Mouse (Mus musculus): ENCODE data around the gene Gm36028.

Gene Gm36028

DNA sequence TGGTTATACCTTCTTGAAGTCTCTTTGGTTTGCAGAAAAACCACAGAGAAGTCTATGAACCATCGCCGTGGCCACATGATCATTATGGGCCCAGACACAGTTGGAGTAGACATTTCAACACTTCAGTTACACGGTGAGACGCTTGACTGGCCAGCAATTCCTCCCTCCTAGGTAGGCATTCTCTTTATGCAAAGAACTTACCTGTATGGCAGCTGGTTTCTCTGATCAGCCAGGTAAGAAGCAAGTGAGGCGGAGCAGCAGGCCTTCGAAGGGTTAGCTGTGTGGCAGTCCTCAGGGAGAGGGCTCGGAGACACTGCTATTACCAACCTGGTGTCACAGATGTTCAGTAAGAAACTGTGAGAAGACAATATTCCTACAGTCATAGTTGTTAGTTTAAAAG, 733 bp downstream of the Gm36028 start:
- no peak for DNase-seq (ENCODE audit: low read depth)

DNA sequence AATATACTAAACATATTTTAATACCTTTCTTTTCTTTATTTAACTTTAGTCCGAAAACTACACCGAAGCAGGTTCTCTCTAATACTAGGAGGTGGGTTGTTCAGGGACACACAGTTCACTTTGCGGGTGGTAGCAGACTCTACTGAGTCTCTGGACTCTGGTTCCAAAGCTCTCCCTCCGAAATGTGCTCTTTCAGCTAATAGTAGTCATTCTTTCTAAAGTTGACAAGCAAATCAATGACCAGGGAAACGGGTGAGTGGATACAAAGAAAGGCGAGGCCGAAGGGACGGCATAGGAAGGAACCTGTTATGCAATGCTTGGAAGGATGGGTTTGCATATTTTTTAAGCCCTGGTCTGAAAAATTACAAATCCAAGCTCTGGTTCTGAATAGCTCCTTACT, 3.5 kb downstream of the Gm36028 start:
- no peak for DNase-seq (ENCODE audit: low read depth)

DNA sequence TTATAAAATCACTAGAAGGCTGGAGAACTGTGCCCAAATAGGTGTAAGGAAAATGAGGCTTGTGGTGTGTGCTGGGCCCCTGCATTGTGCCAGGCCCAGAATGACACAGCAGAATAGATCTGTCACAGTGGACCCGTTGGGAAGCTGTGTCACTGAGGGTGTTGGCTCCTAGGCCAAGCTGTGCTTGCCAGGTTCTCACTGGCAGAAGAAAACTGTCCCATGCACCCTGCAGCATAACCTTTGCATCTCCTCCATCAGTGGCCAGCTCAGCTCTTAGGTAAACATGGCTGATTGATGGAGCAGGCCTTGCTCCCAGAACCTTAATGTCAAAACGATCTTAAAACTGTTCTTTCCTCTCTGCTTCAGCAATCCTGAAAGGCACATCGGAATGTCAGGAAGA, 4.6 kb downstream of the Gm36028 start:
- no peak for DNase-seq (ENCODE audit: low read depth)

DNA sequence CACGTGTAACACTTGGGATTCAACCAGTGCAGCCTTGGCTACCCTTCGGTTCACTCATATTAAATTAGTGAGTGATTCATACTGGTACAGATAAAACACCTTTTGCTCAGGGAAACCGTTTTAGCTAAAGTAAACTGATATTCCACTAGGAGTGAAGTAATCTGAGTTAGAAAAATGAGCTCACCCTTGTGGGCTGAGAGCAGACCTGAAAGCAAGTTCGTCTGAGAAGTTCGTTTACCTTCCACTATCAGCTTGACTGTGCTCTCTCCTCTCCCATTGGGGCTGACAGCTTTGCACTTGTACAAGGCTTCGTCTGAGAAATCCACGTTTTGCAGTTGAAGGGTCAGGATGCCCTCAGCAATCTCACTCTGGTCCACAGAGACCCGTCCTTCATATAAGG, 5.4 kb downstream of the Gm36028 start:
- DNase-seq (ENCODE audit: low read depth): no peak

DNA sequence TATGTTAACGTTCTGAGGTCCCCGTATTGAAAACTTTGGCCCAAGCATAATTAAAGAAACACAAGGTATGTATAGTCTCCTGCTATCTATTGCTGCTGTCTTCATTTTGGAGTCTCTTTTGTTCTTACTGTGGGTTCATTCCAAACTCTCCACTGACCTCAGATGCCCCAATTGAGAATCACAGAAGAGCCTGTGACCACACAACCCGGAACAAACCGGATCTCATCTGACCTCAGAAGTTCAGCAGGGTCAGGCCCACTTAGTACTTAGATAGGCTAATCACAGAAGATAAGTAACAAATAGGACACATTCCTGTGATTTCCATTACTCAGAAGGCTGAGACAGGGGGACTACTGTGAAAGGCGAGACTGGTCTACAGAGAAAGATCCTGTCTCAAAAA, 6.4 kb downstream of the Gm36028 start:
- DNase-seq (ENCODE audit: low read depth): no peak

DNA sequence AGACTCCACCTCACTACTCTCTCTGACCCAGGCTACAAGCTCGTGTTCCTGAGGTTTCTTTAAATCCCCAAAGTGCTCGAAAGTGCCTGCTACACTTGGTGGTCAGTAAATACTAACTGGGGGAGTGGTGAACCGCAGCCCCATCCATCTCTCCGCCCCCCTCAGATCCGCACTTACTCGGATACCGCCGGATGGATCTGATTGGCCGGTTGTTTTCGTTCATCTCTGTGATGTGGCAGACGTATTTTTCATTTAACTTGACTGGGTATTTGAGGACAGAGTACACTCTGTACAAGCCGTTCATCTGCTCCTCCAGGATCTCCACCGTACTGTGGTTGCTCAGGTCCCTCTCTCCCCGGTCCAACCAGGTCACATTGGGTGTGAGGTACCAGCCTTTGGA, 6.9 kb downstream of the Gm36028 start:
- DNase-seq (ENCODE audit: low read depth): no peak

DNA sequence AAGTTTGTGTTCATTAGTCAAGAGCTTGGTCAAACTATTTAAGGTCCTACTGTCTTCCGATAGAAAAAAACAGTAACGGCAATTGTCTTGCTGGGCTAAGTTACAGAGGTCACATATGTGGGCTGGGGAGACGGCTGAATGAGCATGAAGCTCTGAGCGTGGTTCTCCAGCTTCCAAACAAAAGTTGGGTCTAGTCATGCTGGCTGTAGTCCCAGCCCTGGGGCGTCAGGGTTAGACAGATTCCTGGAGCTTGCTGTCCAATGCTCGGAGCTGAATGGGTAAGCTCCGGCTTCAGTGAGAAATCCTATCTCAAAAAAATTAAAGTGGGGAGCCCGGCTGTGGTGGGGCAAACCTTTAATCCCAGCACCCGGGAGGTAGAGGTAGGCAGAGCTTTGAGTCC, 7.7 kb downstream of the Gm36028 start:
- DNase-seq (ENCODE audit: low read depth): no peak

DNA sequence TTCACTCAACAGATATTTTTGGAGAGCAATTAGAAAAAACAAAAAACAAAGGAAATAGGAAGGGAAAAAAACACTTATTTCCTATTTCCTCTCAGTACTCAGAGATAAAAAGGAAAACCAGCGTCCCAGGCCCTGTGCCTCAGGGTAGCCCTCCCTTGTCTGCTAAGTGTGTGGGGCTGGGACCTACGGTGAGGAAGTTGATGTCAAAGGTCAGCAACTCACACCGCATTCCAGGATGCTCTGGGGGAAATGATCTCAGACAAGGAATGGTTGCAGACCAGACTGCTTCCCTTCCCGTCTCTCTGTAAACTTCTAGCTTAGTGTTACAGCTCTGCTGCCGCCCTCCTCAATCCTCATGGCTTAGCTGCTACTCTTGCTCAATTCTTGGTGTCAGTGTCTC, 9.6 kb downstream of the Gm36028 start:
- no peak for DNase-seq (ENCODE audit: low read depth)

DNA sequence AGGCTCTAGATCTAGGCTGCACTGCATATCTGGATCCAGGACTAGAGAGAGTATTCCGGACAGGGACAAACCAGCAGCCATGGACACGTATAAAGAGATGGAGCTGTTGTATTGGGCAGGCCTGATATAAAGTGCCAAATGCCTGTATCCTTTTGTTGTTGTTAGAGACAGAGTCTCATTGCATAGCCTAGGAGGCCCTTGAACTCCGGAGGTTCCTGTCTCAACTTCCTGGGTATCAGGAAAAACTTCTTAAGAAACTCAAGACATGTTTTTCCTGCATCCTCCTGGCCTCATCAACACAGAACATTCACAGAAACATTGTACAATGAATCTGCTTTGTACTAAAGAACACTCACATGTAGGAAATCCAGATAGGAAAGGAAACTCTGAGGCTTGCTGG, 13.9 kb downstream of the Gm36028 start:
- no peak for DNase-seq (ENCODE audit: low read depth)

DNA sequence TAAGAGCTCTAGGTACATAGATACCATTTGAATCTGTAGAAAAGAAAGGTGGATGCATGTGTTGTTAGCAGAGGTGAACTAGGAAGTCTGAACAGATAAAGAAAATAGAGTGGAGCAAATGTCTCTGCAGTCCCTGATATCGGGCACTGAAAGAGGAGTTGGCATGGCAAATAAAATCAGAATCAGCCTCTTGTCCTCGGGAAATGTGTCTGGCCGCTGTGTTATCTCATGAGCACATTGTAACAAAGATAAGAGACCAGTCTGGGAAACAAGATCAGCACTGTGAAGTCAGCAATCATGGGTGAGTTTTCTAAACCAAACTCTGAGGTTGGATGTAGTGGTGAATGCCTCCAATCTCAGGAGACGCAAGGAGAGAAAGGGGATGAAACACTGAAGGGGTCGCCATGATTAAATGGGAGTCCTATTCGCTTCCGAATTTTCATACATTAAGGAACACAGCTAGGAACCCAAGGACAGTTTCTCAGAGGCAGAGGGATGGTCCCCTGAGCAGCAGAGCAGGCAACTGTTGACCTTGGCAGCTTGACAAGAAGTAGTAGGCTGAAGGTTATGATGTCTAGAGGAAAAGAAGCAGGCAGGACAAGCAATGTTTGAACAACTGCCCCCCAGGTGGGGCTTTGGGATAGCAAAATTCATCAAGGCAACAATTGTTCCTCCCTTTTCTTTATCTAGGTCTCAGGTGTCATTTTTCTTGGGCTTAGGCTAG, 15.6 kb downstream of the Gm36028 start:
- no peak for DNase-seq (ENCODE audit: low read depth)

DNA sequence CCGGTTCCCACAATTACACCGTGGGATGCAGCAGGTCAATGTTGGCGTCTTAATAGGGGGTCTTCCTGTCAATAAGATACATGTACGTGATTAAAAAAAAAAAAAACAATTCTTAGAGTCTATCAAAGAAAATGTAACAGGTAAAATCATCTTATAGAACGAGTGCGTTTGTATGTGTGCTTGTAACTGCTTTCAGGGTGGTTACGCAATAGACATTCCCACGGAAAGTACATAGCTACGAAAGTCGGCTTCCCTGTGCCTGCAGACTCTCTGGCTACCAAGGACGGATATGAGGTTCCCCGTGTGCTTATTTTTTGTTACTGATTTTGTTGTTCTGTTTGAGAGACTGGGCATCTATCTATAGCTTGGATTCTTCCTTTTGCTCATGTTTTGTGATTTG, 17.2 kb downstream of the Gm36028 start:
- no peak for DNase-seq (ENCODE audit: low read depth)

DNA sequence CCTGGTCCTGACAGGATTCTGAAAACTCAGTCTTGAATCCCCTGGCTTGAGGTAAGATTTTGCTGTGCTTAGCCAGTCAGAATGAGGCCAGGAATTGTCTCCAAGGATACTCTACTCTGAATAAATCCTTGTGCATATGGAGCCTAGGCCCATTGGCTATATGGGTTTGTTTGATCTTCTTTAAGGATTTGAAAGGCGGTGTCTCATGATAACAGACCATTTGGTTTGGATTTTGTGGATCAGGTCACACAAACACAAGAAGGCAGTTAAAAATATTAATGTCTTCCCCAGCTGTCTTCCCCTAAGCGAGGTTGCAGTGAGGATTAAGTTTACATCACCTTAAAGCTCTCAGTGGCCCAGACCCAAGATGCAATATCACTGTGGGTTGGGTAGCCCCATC, 18.5 kb downstream of the Gm36028 start:
- no peak for DNase-seq (ENCODE audit: low read depth)

DNA sequence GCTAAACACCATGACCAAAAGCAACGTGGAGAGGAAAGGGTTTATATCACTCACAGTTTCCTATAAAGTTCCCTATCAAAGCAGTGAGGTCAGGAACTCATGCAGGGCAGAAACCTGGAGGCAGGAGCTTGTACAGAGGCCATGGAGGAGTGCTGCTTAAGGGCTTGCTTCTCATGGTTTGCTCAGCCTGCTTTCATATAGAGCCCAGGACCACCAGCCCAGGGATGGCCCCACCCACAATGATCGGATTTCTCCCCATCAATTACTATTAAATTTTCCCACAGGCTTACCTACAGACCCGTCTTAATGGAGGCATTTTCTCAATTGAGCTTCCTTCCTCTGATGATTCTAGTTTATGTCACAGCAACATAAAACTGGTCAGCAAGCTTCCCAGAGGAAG, 23.4 kb downstream of the Gm36028 start:
- DNase-seq (ENCODE audit: low read depth): no peak

DNA sequence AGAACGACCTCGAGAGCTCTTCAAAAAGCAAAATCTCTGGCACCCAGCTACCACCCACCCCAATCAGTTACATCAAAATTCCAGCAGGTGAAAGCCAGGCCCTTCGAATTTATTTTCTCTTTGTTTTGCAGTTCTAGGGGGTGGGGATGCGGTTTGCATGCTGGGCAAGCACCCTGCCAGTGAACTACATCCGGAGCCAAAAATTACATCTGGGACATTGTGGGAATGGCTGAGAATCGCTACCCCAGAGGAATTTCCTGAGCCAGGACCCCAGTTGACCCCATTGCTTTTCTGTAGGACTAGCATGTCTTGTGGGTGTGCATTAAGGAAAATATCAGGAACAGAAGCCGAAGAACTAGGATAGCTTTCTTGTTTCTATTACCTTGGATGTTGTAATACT, 29.9 kb downstream of the Gm36028 start:
- DNase-seq (ENCODE audit: low read depth): no peak

DNA sequence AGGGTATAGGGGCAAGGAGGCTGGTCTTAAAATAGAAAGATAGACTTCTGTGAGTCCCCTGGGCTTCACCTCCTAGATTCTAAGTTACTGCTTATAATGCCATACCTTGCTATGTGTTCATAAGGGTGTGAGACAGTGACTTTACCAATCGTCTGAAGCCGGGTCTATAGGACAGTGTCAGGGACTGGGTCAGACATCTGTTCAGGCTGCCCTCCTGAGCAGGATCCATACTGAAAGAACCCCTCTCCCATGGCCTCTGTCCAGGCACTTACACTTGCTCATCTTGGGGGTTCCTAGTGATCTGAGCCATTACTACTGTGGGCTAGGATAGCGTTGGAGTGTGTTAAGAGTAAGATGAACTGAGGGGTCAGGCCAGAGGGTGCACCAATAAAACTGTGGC, 34.7 kb downstream of the Gm36028 start:
- DNase-seq (ENCODE audit: low read depth): no peak

DNA sequence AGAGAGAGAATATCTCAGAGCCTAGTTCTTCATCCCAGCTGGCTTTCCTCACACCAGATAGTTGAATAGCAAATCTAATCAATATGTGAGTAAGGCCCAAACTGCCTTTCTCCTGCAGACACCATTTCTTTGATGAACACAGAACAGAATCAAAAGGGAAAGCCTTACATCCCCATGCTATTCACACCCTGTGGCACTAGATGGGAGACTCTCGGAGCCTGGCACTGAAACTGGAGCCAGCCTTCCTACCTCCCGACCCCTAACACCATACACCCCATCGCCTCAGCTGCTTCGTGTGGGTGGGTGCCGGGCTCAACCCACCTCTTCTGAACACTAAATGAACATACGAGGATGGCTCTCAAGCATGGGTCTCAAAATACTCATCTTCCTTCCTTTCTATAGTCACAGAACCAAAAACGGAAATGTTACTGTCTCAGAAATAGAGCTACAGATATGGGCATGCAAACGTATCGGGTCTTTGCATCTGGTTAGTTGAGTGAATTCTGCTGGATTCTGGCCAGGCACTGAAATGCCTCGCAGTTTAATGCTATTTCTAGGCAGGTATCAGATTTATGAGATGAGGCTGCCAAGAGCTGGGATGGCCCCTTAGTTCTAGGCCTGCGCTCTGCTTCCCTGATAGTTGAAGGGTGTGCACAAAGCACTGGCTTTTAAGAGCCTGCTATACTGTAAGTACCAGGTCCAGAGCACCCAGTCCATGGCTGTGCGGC, 36.0 kb downstream of the Gm36028 start:
- no peak for DNase-seq (ENCODE audit: low read depth)

DNA sequence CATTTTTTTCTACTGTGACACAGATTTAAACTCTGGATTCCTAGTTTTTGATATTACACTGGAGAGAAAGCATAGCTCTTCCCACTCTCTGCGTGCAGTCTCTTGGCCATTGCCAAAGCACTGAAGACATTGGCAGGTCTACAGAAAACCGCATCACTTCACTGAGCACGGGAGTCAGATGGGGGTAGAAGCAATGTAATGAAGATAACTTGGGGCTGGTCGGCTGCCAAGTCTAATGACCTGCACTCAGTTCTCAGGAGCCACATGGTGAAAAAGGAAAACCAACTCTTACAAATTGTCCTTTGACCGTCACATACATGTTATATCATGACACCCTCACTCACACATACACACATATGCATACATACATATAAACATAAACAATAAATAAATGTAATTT, 37.0 kb downstream of the Gm36028 start:
- no peak for DNase-seq (ENCODE audit: low read depth)

DNA sequence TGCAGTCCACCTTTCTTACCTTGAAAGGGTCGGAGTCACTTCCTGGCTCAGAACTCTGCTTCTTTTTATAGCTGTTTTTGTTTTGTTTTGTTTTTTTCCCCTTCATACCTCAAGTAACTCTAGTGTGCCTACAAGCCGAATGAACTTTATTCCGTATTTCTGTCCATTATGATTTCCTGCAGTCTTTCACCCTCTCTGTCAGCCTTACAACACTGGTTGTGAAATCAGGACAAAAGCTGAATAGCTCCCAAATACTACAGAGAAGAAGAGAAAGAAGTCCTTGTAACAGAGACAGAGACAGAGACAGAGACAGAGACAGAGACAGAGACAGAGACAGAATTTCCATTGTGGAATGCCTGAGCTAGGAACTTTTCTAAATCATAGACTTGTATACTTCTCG, 43.0 kb downstream of the Gm36028 start:
- DNase-seq (ENCODE audit: low read depth): no peak

DNA sequence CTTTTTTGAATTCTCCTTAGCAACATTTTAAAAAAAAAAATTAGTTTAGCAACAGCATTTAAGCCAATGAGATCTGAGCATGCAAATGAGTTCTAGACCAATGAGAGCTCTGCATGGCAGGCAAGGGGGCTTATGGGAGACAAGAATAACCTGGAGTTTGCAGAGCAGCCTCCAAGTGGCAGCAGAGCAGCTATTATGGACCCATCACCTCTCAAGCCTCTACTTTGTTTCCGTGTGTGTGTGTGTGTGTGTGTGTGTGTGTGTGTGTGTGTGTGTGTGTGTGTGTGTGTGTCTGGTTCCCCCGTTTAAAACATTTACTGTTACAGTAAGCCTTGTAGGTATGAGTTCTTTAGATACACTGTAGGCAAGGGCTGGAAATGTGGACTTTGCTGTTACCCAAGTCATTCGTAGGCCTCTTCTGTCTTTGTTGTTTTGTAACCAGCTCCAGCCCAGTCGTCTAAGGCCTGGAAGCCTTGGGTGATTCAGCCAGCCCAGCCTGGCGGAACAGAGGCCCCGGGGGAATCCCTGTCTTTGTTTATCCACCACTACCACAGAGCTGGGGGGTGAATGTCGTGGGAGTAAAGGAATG, 46.5 kb downstream of the Gm36028 start:
- DNase-seq (ENCODE audit: low read depth): peak; percentile 47

DNA sequence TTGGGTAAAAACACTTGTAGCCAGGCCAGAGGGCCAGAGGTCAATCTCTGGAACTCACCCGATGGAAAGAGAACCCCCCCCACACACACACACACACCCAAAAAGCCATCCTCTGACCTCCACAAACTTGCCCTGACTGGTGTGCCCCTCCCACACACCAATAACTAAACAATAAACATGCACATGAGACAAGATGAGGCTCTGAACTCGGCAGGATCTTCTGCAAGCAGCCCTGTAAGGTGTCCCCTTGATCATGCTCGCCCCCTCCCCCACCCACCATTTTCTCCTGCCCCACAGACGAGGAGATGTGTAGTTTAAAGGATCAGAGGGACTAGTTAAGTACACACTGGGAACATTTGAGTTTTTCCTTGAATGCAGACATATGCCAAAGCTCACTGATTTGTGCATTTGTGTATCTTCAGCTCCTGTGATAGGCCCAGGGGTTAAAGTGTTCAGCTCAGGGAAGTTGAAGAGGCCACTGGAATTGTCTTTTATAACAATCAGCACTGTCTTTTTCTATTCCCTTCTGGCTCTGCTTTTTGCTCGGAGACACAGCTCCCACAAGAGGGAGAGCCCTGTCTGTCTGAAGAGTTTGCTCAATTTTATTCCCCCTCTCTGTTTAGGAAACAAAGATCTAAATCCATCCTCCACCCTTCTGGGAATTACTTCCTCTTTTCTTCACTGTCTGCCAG, 47.1 kb downstream of the Gm36028 start:
- DNase-seq (ENCODE audit: low read depth): no peak

DNA sequence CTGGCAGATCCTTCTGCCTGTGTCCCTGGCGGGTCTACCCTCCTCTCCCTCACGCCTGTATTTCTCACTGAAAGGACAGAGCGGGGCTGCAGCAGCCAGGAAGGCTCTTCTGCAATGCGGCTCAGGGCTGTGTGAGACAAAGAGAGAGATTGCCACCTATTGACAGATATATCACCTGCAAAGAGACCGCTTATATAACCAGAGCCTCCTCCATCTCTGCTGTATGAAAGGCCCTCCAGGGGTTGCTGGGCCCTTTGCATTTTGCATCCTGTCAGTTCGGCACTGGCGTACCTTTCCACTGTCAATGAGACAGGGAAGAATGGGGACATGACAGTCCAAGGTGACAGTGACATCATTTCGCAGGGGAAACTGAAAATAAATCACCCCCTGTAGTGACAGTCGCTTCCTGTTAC, 48.5 kb downstream of the Gm36028 start:
- no peak for DNase-seq (ENCODE audit: low read depth)

DNA sequence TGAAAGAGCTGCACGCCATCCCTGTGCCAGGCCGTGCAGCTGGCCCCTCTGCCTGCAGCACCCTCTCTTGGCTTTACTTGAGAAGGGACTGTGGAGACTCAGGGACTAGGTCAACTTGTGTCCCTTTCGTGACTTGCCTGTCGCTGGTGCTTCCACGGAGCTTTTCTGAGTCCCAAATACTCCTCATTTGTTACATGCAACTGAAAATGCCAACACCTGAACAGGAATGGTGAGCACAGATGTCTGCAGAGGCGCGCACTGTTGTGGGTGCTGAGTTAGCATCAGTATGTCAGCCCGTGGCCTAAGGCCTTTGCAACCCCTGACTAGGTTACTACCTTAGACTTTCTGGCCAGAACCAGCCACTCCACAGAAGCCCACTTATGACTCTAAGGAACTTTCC, 49.1 kb downstream of the Gm36028 start:
- no peak for DNase-seq (ENCODE audit: low read depth)

DNA sequence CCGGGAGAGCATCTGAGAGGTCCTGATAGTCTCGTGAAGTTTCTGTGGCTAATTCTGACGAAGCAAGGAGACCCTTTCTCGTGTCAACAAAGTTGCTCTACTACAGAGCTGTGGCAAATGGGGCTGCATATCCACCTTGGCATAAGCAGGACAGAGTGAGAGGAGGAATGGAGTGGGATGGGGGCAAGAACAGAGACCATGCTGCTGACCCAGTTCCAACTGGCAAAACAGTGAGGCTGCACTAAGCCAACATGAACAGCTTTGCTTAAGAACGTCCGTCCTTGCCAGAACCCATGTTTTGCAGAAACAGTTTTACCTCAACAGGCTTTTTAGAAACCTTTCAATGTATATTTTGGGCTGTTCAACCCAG, 51.3 kb downstream of the Gm36028 start:
- DNase-seq (ENCODE audit: low read depth): no peak

Measured in naive thymus-derived CD4-positive, alpha-beta T cell, adult 2 months (primary cell).